Mouse (Mus musculus) E14TG2a.4 (cell line): ENCODE results near the gene Dbnl.

Source experiments
- CTCF ChIP-seq: conservative IDR thresholded peaks from 2 replicates; pipeline ENCODE4 v1.5.1; 2014; ENCODE audit warnings: low read length
- NANOG ChIP-seq: IDR thresholded peaks from 2 replicates; pipeline ENCODE4 v1.6.1; 2014; ENCODE audit warnings: borderline replicate concordance, low read length, mixed read lengths
- POU5F1 ChIP-seq: IDR thresholded peaks from 2 replicates; pipeline ENCODE4 v1.6.1; 2014; ENCODE audit warnings: low read length, borderline replicate concordance

DNA sequence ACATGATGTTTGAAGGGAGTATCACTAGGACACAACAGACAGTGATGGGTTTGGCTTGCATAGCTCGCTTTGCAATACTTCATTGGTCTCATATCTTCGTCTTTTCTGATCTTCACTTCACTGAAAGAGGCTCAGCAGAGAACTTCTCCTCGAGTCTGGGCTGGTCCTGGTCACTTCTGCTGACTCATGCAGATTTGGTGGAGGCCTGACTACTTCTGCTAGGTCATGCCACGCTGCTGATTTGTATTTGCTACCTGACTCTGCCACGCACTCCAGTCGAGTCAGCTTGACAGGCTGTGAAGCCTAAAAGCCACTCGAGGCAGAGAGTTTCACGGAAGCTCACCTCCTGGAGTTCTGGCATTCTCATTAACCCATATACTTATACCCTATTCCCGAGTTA lies 19.7 kb downstream of the Dbnl start:
- TF ChIP-seq CTCF (no peak), POU5F1 (no peak), NANOG (no peak)
